Mouse (Mus musculus) megakaryocyte, adult 5-6 weeks (primary cell): ENCODE measurements at regions not wholly inside any gene's neighbourhood (a gene's known extent, or its start where the extent isn't known, plus 50 kb on each side); places are given as distances from the start of the nearest gene placed in this dataset.
"Not testable (repeated sequence)": the region's sequence is repeated elsewhere in the genome, so short reads cannot be mapped to it uniquely, and the experiment has no call there.

Experiments used
- ATAC-seq: 2 replicates; pipeline ENCODE4 v1.8.0; 2016; ENCODE audit warnings: mild to moderate bottlenecking, inconsistent platforms; ENCODE audit not compliant: poor library complexity, severe bottlenecking

GRCm38 (mm10) chr2:17850741-17851140 is 119.5 kb upstream of the Nebl start:
- no peak for ATAC-seq

DNA sequence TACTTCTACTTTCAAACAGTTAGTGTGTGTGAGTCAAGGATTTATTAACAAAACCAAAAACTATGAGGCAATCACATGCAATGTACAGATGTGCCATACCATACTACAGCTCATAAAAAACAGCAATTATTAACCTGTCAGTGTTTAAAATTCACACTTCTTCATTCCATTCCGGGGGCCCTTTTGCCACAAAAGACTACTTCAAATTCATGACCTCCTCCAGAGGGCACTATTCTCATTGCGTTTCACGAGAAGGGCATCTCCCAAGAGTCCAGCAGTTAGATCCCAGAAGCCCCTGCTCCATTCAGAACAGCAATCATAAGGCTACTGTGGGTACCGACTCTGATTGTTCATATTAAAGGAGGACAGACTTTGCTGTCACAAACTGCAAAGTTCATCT is 118.0 kb upstream of the Nebl start:
- ATAC-seq = 0 out of 2 replicates have a peak, but pooled peaks have one; percentile 30

- not testable (repeated sequence) for ATAC-seq
These were observed 114.3 kb upstream of the Nebl start for GRCm38 (mm10) chr2:17845447-17846092.

DNA sequence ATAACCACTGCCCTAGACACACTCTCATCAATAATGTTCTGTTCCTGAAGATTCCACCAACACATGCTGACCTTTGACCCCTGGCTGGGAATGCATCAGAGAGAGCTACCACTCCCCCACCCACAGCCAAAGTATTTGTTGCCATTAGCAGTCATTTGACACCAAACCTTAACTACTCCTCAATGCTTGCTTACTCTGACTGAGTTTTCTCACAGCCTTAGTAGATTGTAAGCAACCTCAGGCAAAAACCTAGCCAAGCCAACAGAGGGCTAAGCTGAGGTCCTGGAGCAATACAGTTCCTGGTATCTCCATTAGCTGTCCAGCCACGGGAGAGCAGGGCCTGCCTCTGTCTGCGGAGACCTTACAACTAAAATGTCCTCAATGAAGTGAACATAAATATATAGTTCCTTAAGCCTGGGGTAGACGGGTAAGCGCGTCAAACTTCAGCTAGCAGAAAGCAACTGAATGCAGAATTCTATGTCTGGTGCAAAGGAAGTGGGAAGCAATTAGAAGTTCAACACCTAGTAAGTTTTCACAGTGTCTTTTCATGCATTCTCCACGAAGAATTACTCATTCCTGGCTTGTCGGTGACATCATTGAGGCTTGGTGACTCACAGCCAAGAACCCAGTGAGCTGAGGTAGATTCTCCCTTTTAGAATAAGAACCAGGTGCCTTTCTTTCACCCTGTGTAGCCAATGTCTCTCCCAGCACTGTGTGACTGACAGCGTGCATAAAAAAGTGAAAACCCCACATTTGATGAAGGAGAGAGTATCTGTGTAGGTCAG is 113.6 kb upstream of the Nebl start:
- no peak for ATAC-seq

DNA sequence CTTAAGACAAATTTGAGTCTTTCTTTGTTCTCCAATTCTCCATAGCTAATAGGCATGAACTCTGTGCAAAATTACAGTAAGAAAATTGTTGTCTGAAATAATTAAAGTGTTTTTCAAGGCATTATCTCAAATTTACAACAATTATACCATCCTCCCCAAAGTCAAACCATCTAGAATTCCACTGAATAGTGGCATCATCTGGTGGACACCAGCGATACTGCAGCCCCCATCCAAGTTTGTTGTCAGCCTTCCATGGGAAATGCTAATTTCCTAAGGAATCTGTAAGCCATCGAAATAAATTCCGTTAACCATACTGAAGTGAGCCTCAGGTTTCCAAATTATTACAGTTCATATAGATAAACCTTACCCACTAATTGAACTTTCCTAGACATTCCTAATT is 110.7 kb upstream of the Nebl start:
- ATAC-seq = no peak

- ATAC-seq = no peak
These were observed 110.3 kb upstream of the Nebl start for GRCm38 (mm10) chr2:17841546-17841945.

DNA sequence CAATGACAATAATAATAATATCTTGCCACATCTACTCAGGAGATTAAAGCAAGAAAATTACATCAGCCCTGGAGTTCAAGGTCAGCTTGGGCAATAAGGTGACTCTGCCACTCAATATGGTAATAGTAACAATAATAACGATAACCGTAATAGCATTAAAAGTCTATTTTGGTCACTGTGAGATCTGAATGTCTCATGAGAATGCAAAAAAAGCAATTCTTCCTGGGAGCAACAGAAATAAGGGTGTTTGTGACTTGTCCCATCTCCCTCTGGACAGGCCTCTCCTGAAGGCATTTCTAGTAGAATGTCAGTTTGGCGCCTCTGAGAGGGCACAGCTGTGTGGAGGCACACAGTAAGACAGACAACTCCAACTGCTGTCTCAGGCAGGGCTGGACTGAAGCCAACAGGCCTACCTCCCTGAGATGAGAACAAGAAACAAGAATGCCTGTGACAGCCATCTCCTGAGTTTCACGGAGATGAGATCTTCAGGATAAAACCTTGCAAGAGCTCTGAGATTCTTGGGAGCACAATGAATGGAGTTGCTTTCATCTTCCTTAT is 109.8 kb upstream of the Nebl start:
- ATAC-seq = no peak

DNA sequence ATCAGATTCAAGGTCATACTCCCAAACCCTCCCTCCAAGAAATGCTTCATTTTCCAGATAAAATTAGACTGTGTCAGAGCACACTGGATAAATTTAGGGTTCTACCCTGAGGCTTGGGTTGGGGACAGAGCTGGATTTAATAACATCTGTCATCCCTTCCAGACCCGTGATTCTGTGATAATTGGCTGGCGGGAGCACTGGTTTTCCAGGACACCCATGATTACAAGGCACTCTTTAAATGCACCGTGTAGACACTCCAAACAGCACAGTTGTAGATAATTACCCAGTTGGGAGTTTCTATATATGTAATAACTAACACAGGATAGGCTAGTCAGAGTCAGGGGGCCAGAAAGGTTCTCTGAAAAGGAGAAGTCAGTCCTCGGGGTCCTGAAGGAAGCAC is 108.4 kb upstream of the Nebl start:
- no peak for ATAC-seq

- ATAC-seq = no peak
These were observed 107.8 kb upstream of the Nebl start for GRCm38 (mm10) chr2:17838859-17839581.

DNA sequence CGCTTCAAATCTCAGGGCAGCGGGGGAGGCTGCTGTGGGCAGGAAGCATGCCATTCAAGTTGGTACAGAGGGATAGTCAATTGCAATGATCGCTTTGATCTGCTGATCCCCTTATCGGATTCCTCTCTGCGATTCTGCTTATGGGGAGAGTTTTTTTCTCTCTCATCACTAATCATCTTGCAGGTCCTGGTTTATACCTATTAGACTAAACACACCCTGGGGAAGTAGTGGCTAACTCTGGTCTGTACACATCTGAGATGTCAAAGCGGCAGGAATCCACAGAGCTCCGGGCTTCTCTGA is 107.1 kb upstream of the Nebl start:
- ATAC-seq = no peak

- ATAC-seq = no peak
These were observed 106.5 kb upstream of the Nebl start for GRCm38 (mm10) chr2:17837541-17838380.

DNA sequence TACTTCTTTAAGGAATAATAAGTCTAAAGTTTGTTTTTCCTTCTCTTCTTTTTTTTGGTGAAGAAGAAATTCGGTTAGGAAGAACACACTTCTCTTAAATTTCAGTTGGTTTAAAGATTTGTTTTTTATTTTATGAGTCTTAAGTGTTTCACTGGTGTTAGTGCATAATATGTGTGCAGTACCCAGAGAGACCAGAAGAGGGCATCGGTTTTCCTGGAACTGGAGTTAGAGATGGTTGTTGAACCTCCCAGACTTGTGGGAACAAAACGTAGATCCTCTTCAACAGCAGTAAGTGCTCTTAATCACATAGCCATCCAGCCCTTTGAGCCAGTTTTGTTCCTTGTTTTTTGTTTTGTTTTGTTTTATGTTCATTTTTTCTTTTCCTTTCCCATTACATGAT is 101.5 kb upstream of the Nebl start:
- ATAC-seq = no peak

GRCm38 (mm10) chr2:17830216-17830615 is 99.0 kb upstream of the Nebl start:
- no peak for ATAC-seq

DNA sequence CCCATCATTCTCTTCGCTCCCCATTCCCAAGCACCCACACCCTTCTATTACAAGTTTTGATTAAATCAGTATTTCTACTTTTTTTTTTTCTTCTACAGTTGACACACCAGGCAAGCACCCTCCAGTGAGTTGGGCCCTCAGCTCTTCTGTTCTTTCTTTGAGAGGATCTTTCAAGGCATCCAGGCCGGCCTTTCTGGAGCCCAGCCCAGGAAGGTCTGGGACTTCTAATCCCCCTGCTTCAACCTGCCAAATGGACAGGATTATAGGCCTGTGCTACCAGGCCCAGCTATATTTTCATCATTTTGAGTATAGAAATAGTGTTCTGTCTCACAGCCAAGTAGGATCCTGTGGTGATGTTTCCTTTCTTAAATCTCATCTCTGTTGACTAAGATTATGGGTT is 94.0 kb upstream of the Nebl start:
- no peak for ATAC-seq

- no peak for ATAC-seq
These were observed 92.9 kb upstream of the Nebl start for GRCm38 (mm10) chr2:17824176-17824575.

- ATAC-seq = peak; percentile 62
These were observed 91.3 kb upstream of the Nebl start for GRCm38 (mm10) chr2:17822621-17823006.

- ATAC-seq = no peak
These were observed 90.8 kb upstream of the Nebl start for GRCm38 (mm10) chr2:17821878-17822620.

DNA sequence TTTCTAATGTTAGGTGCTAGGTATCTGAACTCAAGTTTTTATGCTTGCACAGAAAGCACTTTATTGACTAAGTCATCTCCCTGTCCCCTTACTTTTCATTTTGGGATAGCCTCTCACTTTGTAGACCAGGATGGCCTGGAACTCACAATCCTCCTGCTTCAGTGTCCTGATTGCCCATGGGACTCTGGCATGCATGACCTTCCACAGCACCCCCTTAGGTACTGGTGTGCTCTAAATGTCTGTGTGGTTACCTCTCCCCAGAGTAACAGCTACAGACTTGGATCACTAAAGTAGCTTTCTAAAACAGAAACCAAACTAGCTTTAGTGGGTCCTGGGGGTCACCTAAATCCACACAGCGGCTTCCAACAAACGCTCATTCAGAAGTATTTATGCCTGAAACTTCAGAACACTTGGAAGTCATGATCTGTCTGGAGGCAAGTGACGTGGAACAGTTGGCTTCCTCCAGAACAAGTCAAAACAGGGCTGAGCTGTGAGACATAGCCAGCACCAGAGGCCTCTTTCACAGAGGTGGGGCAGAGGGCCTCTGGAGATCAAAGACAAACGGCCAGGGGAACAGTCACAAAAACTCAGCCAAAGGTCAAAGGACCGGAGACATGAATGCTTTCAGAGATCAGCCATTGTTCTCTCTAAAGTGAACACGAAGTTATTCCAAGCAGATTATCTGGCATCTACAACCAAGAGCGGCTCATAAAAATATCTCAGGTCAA is 80.8 kb upstream of the Nebl start:
- no peak for ATAC-seq
